Mouse (Mus musculus): ENCODE results near the gene Homer1.

DNA sequence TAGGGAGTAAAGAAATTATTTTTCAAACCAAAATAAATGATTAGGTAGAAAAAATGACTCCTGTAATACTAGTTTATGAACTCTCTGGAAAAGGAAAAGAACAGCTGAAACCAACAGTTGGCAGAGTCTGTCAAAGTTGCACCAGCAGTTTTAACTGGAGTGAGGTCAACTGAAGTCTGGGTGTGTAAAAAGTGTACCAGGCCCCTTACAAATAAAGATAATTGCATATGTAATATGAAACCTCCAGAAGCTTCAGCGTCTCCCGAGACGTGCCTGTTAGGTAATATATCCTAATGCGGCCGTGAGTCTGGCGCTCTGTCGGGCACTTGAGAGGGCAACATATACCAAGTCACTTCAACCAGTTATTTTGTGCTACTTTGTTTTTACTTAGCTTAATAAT, 8.3 kb downstream of the Homer1 start:
- TF ChIP-seq MYOG (IDR thresholded peaks at IDR 0.05; ENCODE audit: control insufficient read depth in 1 of 3, insufficient read depth in 1 of 3, insufficient read length in 2 of 3, low read depth in 2 of 3) (no peak), POLR2A (IDR thresholded peaks at IDR 0.05; ENCODE audit: insufficient read length, low read depth) (no peak), MAX (IDR thresholded peaks at IDR 0.05; ENCODE audit: low read depth) (no peak), CEBPB (IDR thresholded peaks at IDR 0.05; ENCODE audit: insufficient read depth, poor library complexity, severe bottlenecking) (no peak), TCF12 (IDR thresholded peaks at IDR 0.05; ENCODE audit: insufficient read depth, poor library complexity, severe bottlenecking) (peak; percentile 53), MYOD1 (IDR thresholded peaks at IDR 0.05; ENCODE audit: control insufficient read depth in 1 of 3, insufficient read length in 2 of 3, low read depth in 2 of 3) (peak; percentile 76 to 80 (median 77)), TCF3 (IDR thresholded peaks at IDR 0.05; ENCODE audit: insufficient read length, low read depth) (no peak), E2F4 (IDR thresholded peaks at IDR 0.05; ENCODE audit: insufficient read depth) (no peak), USF1 (IDR thresholded peaks at IDR 0.05; ENCODE audit: low read depth) (no peak), POLR2AphosphoS2 (IDR thresholded peaks at IDR 0.05; ENCODE audit: insufficient read length, low read depth) (no peak), REST (IDR thresholded peaks at IDR 0.05; ENCODE audit: insufficient read depth, insufficient read length) (no peak)
